In the genomic region with DNA sequence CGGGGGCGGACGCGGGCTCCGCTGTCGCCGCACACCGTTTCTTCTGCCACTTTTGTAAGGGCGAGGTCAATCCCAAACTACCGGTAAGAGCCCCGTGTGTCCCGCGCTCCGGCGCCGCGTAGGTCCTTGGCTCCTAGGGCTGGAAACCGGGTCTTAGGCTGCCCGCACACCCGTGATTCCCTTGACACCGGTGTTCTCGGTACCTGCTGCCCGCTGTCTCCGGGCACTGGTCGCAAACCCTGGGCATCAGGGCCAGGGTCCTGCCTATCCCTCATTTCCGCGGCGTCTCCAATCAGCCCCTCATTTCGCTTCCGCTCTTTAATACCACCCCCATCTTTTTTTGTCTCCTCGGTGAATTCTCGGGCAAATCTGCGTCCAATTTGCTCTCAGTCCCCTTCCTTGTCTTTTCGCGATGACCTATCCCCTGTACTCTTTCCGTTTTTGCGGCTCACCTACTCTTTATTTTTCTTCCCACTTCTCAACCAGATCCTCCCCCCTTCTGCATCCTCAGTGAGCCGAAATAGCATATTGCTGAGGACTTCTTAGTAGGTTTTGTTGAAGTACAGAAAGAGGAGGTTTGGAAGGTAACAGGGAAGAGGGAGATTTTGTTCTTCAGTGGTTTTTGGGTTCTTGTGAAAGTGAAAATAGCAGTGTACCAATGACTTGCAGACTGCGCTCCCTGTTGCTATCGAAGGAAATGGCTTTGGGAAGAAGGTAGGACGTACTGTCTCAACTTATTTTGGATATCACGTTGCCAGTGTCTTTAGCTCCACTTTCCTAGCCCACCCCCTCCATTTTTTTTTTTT, we compare ENCODE assay signal across 7 mouse cellular contexts. TPM values are rescaled to one million over a fixed set of nuclear protein-coding genes. Genes with fewer than 3 reads are reported as not detected.
A peak's percentile ranks its signal among the peaks of the same experiment; 100 is the strongest.
DNase-seq lines count a peak whose midpoint lies in the region; ATAC-seq and TF ChIP-seq lines count a peak whose summit lies in the region.

No protein-coding gene starts in this region.

- TF ChIP-seq CTCF in bone marrow, adult 2 months (IDR thresholded peaks at IDR 0.05; ENCODE audit: control insufficient read depth, insufficient read depth, low read length) = no peak
- TF ChIP-seq CTCF in forebrain, postnatal 0 days (IDR thresholded peaks at IDR 0.05; ENCODE audit: low read depth) = no peak

- H3K27me3 ChIP-seq in lung, embryonic 15.5 days = no peaks in the 10 kb centered on the region
- no peaks in the 10 kb centered on the region for H3K27me3 ChIP-seq in forebrain, postnatal 0 days (ENCODE audit: insufficient read depth, low read length)
- no peaks in the 10 kb centered on the region for H3K27me3 ChIP-seq in liver, embryonic 12.5 days (replicated peaks)

- under 1% methylated on average over 42 of the region's 42 CpGs for WGBS in lung, embryonic 15.5 days
- under 1% methylated on average over 40 of the region's 42 CpGs for WGBS in bone marrow, adult 2 months
- 3% methylated on average over 41 of the region's 42 CpGs for WGBS in forebrain, postnatal 0 days
- WGBS in liver, embryonic 12.5 days (ENCODE audit: insufficient replicate concordance) = under 1% methylated on average over 42 of the region's 42 CpGs

- peaks cover 24% of the 10 kb centered on the region for H3K4me1 ChIP-seq in lung, embryonic 15.5 days
- H3K4me1 ChIP-seq in bone marrow, adult 2 months (ENCODE audit: control insufficient read depth, insufficient read depth, low read length) = no peaks in the 10 kb centered on the region
- peaks cover 11% of the 10 kb centered on the region; the same call in 1 of the 2 replicates for H3K4me1 ChIP-seq in forebrain, postnatal 0 days (ENCODE audit: insufficient read depth)
- peaks cover 48% of the 10 kb centered on the region for H3K4me1 ChIP-seq in liver, embryonic 12.5 days

- peak overlapping the region; percentile 88 for H3K9ac ChIP-seq in lung, embryonic 15.5 days
- H3K9ac ChIP-seq in forebrain, postnatal 0 days = peak overlapping the region; percentile 70
- H3K9ac ChIP-seq in liver, embryonic 12.5 days = peak overlapping the region; percentile 86

- peaks cover 9% of the 10 kb centered on the region; the same call in 1 of the 2 replicates for H3K36me3 ChIP-seq in lung, embryonic 15.5 days
- 0 out of 2 replicates have a peak, but pooled peaks cover 7% of the 10 kb centered on the region for H3K36me3 ChIP-seq in forebrain, postnatal 0 days (ENCODE audit: insufficient read depth)
- H3K36me3 ChIP-seq in liver, embryonic 12.5 days = peaks cover 23% of the 10 kb centered on the region

- peak; percentile 50 for ATAC-seq in lung, embryonic 15.5 days (ENCODE audit: borderline replicate concordance, extremely low read depth, low FRiP score, low TSS enrichment)
- no peak; the same call in none of the 2 replicates for ATAC-seq in forebrain, postnatal 0 days
- ATAC-seq in liver, embryonic 12.5 days = peak; percentile 36

- no peaks in the 10 kb centered on the region for H3K9me3 ChIP-seq in lung, embryonic 15.5 days
- H3K9me3 ChIP-seq in forebrain, postnatal 0 days (ENCODE audit: low read length) = no peaks in the 10 kb centered on the region
- H3K9me3 ChIP-seq in liver, embryonic 12.5 days (replicated peaks) = no peaks in the 10 kb centered on the region

- H3K4me2 ChIP-seq in lung, embryonic 15.5 days = peak overlapping the region; percentile 65
- H3K4me2 ChIP-seq in forebrain, postnatal 0 days (ENCODE audit: low read depth) = peak overlapping the region; percentile 64
- H3K4me2 ChIP-seq in liver, embryonic 12.5 days = peak overlapping the region; percentile 87

- H3K27ac ChIP-seq in lung, embryonic 15.5 days = peak overlapping the region; percentile 73
- H3K27ac ChIP-seq in bone marrow, adult 2 months (ENCODE audit: control insufficient read depth, insufficient read depth, low read depth, low read length, poor library complexity) = peak overlapping the region; percentile 81
- H3K27ac ChIP-seq in forebrain, postnatal 0 days (ENCODE audit: low read depth, low read length) = peak overlapping the region; percentile 79
- peak overlapping the region; percentile 87 for H3K27ac ChIP-seq in liver, embryonic 12.5 days

- peak overlapping the region; percentile 97 for H3K4me3 ChIP-seq in lung, embryonic 15.5 days
- H3K4me3 ChIP-seq in bone marrow, adult 2 months (replicated peaks; ENCODE audit: control insufficient read depth, low read depth, low read length) = peak overlapping the region; percentile 90
- peak overlapping the region; percentile 56 for H3K4me3 ChIP-seq in forebrain, postnatal 0 days (ENCODE audit: low read depth, low read length)
- peak overlapping the region; percentile 92 for H3K4me3 ChIP-seq in liver, embryonic 12.5 days

- no peak for DNase-seq in lung, postnatal 4 days
- DNase-seq in forebrain, postnatal 0 days = peak; percentile 35
- peak; percentile 54 for DNase-seq in retina, embryonic 14.5 days (ENCODE audit: low spot score)
- no peak for DNase-seq in adrenal gland, postnatal 4 days (ENCODE audit: low spot score in 2 of 2)

- TF ChIP-seq POLR2A in bone marrow, adult 2 months (IDR thresholded peaks at IDR 0.05; ENCODE audit: borderline replicate concordance, control insufficient read depth, low read depth, low read length) = no peak

RNA-seq across cellular contexts. Expression of gene Rnf115, which starts 0.6 kb away (rescaled TPM):
- 50.7 and 52.3 TPM in 2 replicates for polyA plus RNA-seq in lung, embryonic 15.5 days (2015; fragmentation: Nextera tagmentation; extraction: Ambion mirVana)
- 12.2 and 17.2 TPM in 2 replicates for polyA plus RNA-seq in bone marrow, adult 2 months (2011; ENCODE audit: insufficient read depth, insufficient read length, low replicate concordance, missing spikeins)
- total RNA-seq in forebrain, postnatal 0 days (2014; rRNA removed) = 43.7 and 52.6 TPM in 2 replicates
- polyA plus RNA-seq in forebrain, postnatal 0 days (2015; fragmentation: Nextera tagmentation; extraction: Ambion mirVana) = 58.2 and 63.6 TPM in 2 replicates
- 38.4 and 40.9 TPM in 2 replicates for polyA plus RNA-seq in liver, embryonic 12.5 days (2016; fragmentation: Nextera tagmentation; extraction: Ambion mirVana)
- total RNA-seq in adrenal gland, postnatal 4 days (2021) = 10 to 100 TPM; 37.0 to 39.7 TPM

RNA-seq across cellular contexts. Expression of gene Polr3c, which starts 0.6 kb away (rescaled TPM):
- 34.9 and 38.2 TPM in 2 replicates for polyA plus RNA-seq in lung, embryonic 15.5 days (2015; fragmentation: Nextera tagmentation; extraction: Ambion mirVana)
- 19.6 and 26.5 TPM in 2 replicates for polyA plus RNA-seq in bone marrow, adult 2 months (2011; ENCODE audit: insufficient read depth, insufficient read length, low replicate concordance, missing spikeins)
- total RNA-seq in forebrain, postnatal 0 days (2014; rRNA removed) = 13.2 and 15.6 TPM in 2 replicates
- polyA plus RNA-seq in forebrain, postnatal 0 days (2015; fragmentation: Nextera tagmentation; extraction: Ambion mirVana) = 19.5 and 28.4 TPM in 2 replicates
- 30.1 and 30.9 TPM in 2 replicates for polyA plus RNA-seq in liver, embryonic 12.5 days (2016; fragmentation: Nextera tagmentation; extraction: Ambion mirVana)
- 10 to 100 TPM; 39.5 to 43.4 TPM for total RNA-seq in adrenal gland, postnatal 4 days (2021)

RNA-seq across cellular contexts. Expression of gene Nudt17, which starts 19.7 kb away (rescaled TPM):
- 7.7 and 8.5 TPM in 2 replicates for polyA plus RNA-seq in lung, embryonic 15.5 days (2015; fragmentation: Nextera tagmentation; extraction: Ambion mirVana)
- polyA plus RNA-seq in bone marrow, adult 2 months (2011; ENCODE audit: insufficient read depth, insufficient read length, low replicate concordance, missing spikeins) = 1.4 TPM in 1 of 2 replicates, not detected in the other
- total RNA-seq in forebrain, postnatal 0 days (2014; rRNA removed) = 5.6 and 8.4 TPM in 2 replicates
- polyA plus RNA-seq in forebrain, postnatal 0 days (2015; fragmentation: Nextera tagmentation; extraction: Ambion mirVana) = 11.0 and 11.7 TPM in 2 replicates
- 1.4 and 1.5 TPM in 2 replicates for polyA plus RNA-seq in liver, embryonic 12.5 days (2016; fragmentation: Nextera tagmentation; extraction: Ambion mirVana)
- 1 to 10 TPM; 2.7 to 3.6 TPM for total RNA-seq in adrenal gland, postnatal 4 days (2021)

RNA-seq across cellular contexts. Expression of gene Pias3, which starts 31.8 kb away (rescaled TPM):
- 49.0 and 52.1 TPM in 2 replicates for polyA plus RNA-seq in lung, embryonic 15.5 days (2015; fragmentation: Nextera tagmentation; extraction: Ambion mirVana)
- 22.0 and 34.9 TPM in 2 replicates for polyA plus RNA-seq in bone marrow, adult 2 months (2011; ENCODE audit: insufficient read depth, insufficient read length, low replicate concordance, missing spikeins)
- total RNA-seq in forebrain, postnatal 0 days (2014; rRNA removed) = 25.0 and 29.8 TPM in 2 replicates
- 26.4 and 32.9 TPM in 2 replicates for polyA plus RNA-seq in forebrain, postnatal 0 days (2015; fragmentation: Nextera tagmentation; extraction: Ambion mirVana)
- 10.1 and 11.0 TPM in 2 replicates for polyA plus RNA-seq in liver, embryonic 12.5 days (2016; fragmentation: Nextera tagmentation; extraction: Ambion mirVana)
- 10 to 100 TPM; 50.1 to 55.1 TPM for total RNA-seq in adrenal gland, postnatal 4 days (2021)

RNA-seq across cellular contexts. Expression of gene Ankrd35, which starts 58.1 kb away (rescaled TPM):
- polyA plus RNA-seq in lung, embryonic 15.5 days (2015; fragmentation: Nextera tagmentation; extraction: Ambion mirVana) = 0.24 and 0.52 TPM in 2 replicates
- polyA plus RNA-seq in bone marrow, adult 2 months (2011; ENCODE audit: insufficient read depth, insufficient read length, low replicate concordance, missing spikeins) = 5.4 and 15.5 TPM in 2 replicates
- total RNA-seq in forebrain, postnatal 0 days (2014; rRNA removed) = 4.6 and 7.1 TPM in 2 replicates
- polyA plus RNA-seq in forebrain, postnatal 0 days (2015; fragmentation: Nextera tagmentation; extraction: Ambion mirVana) = 2.9 and 4.7 TPM in 2 replicates
- polyA plus RNA-seq in liver, embryonic 12.5 days (2016; fragmentation: Nextera tagmentation; extraction: Ambion mirVana) = 0.26 and 0.31 TPM in 2 replicates
- total RNA-seq in adrenal gland, postnatal 4 days (2021) = 1 to 10 TPM; 2.7 to 3.3 TPM

Comparison
In these comparisons a context has a peak if more than half of its experiments do, and no peak if none do; other contexts are left out.
1. DNase-seq: peak in forebrain, postnatal 0 days (single experiment) and retina, embryonic 14.5 days (single experiment); none in lung, postnatal 4 days (0 of 2) and adrenal gland, postnatal 4 days (0 of 2).
2. Peak in every context shown above with its lines, with median percentiles within 50 percentile points of each other: H3K27ac ChIP-seq, H3K4me2 ChIP-seq, H3K4me3 ChIP-seq and H3K9ac ChIP-seq.